Mouse (Mus musculus) liver, adult 2 months (tissue): ENCODE results near the gene Zmiz1.

Experiments used
- CTCF ChIP-seq: fragments of 200-500 bp; IDR thresholded peaks from 2 replicates; pipeline ENCODE4 v1.5.1; 2011; ENCODE audit warnings: low read depth, low read length, control low read depth
- POLR2A ChIP-seq: fragments of 200-500 bp; IDR thresholded peaks from 2 replicates; pipeline ENCODE4 v1.6.1; 2011; ENCODE audit warnings: low read length, control low read depth; ENCODE audit not compliant: insufficient read depth; ENCODE audit errors: extremely low read depth

GRCm38 (mm10) chr14:25574047-25574870 lies 115.3 kb downstream of the Zmiz1 start:
- TF ChIP-seq CTCF (no peak), POLR2A (no peak)
